Mouse (Mus musculus) ES-E14 (cell line): ENCODE results near the gene Usp32. TPM values are rescaled to one million over a fixed set of nuclear protein-coding genes. Genes with fewer than 3 reads are reported as not detected.
"Not testable (repeated sequence)": the region's sequence is repeated elsewhere in the genome, so short reads cannot be mapped to it uniquely, and the experiment has no call there.

Experiments
- DNase-seq: peaks from one replicate; pipeline ENCODE4 v3.0.0-alpha.2; 2013; ENCODE audit warnings: low read depth, low spot score
- H3K27ac ChIP-seq: 2 replicates; pipeline ENCODE4 v1.5.1; 2012; ENCODE audit warnings: low read depth, mild to moderate bottlenecking, low read length, moderate library complexity, mixed read lengths; ENCODE audit not compliant: poor library complexity, insufficient read depth, severe bottlenecking
- H3K36me3 ChIP-seq: 2 replicates; pipeline ENCODE4 v1.6.1; 2012; ENCODE audit warnings: mild to moderate bottlenecking, low read length, moderate library complexity, mixed read lengths; ENCODE audit not compliant: control insufficient read depth, poor library complexity, insufficient read depth, severe bottlenecking
- H3K4me1 ChIP-seq, 2 experiments: fragments of 150-350 bp in 1 of 2; sonication (generic) in 1 of 2; 2 replicates each; pipeline ENCODE4 v1.6.1; 2012; ENCODE audit warnings: low read length in 2 of 2, mild to moderate bottlenecking in 1 of 2, mixed read lengths in 1 of 2; ENCODE audit not compliant: control insufficient read depth in 2 of 2, insufficient read depth in 2 of 2, poor library complexity in 1 of 2
- H3K4me3 ChIP-seq, 2 experiments: fragments of 150-350 bp in 1 of 2; sonication (generic) in 1 of 2; 2 replicates each; pipeline ENCODE4 v1.5.1; 2012; ENCODE audit warnings: low read length in 2 of 2, low read depth in 1 of 2, mild to moderate bottlenecking in 1 of 2, mixed read lengths in 1 of 2; ENCODE audit not compliant: insufficient read depth in 1 of 2, poor library complexity in 1 of 2, severe bottlenecking in 1 of 2
- H3K9ac ChIP-seq: 2 replicates; pipeline ENCODE4 v1.6.1; 2012; ENCODE audit warnings: low read depth, mild to moderate bottlenecking, low read length, mixed read lengths; ENCODE audit not compliant: poor library complexity, insufficient read depth, severe bottlenecking
- H3K9me3 ChIP-seq: fragments of 150-350 bp; sonication (generic); 2 replicates; pipeline ENCODE4 v1.6.1; 2012; ENCODE audit warnings: low read depth, mild to moderate bottlenecking, low read length; ENCODE audit not compliant: control insufficient read depth, insufficient read depth
- CHD2 ChIP-seq: IDR thresholded peaks from 2 replicates; pipeline ENCODE4 v1.6.1; 2014; ENCODE audit warnings: mild to moderate bottlenecking, low read depth, low read length, inconsistent platforms
- HCFC1 ChIP-seq: IDR thresholded peaks from 2 replicates; pipeline ENCODE4 v1.6.1; 2012; ENCODE audit warnings: low read length, inconsistent platforms, borderline replicate concordance; ENCODE audit not compliant: insufficient read depth
- MAFK ChIP-seq: IDR thresholded peaks from 2 replicates; pipeline ENCODE4 v1.6.1; 2014; ENCODE audit warnings: mild to moderate bottlenecking, low read depth, low read length, inconsistent platforms; ENCODE audit not compliant: insufficient read depth
- ZC3H11A ChIP-seq: IDR thresholded peaks from 2 replicates; pipeline ENCODE4 v1.6.1; 2012; ENCODE audit warnings: low read depth, mild to moderate bottlenecking, inconsistent platforms, low read length, borderline replicate concordance
- ZNF384 ChIP-seq: IDR thresholded peaks from 2 replicates; pipeline ENCODE4 v1.6.1; 2012; ENCODE audit warnings: low read depth, low read length, inconsistent platforms
- in situ Hi-C, 2 experiments: fragments of 600-800 bp; cut with MboI; formaldehyde crosslinking; loops; one replicate each; pipeline ENCODE4 v1.15.1; 2025; ENCODE audit warnings: low sequenced_read_pairs in 2 of 2, inconsistent platforms in 1 of 2; ENCODE audit not compliant: unreplicated experiment in 2 of 2
- total RNA-seq: library from RNA; depleted of rRNA; stranded (reverse); fragments of 300-350 nt; gene quantifications from 2 replicates; pipeline ENCODE4 v1.2.3, GENCODE M21; 2012

Gene Usp32
- total RNA-seq, 1 experiment = 20.1 TPM

- in situ Hi-C loops, H3K4me3 ChIP-seq, H3K9ac ChIP-seq: not testable (repeated sequence)
Measured at GRCm38 (mm10) chr11:85163014-85163413, 23.1 kb upstream of the Usp32 start.

GRCm38 (mm10) chr11:85157301-85157700 is 17.3 kb upstream of the Usp32 start:
- H3K4me1 ChIP-seq = no peaks in the 10 kb centered on the region
- TF ChIP-seq ZC3H11A = no peak
- no peak for TF ChIP-seq ZNF384
- no peak for TF ChIP-seq CHD2
- TF ChIP-seq HCFC1 = no peak
- TF ChIP-seq MAFK = no peak
- no peak overlapping the region for H3K9ac ChIP-seq
- no peak for DNase-seq
- in situ Hi-C loops = no loop called here
- no peaks in the 10 kb centered on the region for H3K9me3 ChIP-seq
- H3K4me3 ChIP-seq = no peak overlapping the region
- no peak overlapping the region for H3K27ac ChIP-seq
- no peaks in the 10 kb centered on the region for H3K36me3 ChIP-seq

More at GRCm38 (mm10) chr11:85163014-85163413, 23.1 kb upstream of the Usp32 start:
- TF ChIP-seq ZNF384 = peak; percentile 46; the same call in 1 of the 2 replicates
- not testable (repeated sequence) for H3K27ac ChIP-seq, H3K4me1 ChIP-seq, H3K9me3 ChIP-seq, H3K36me3 ChIP-seq, DNase-seq

GRCm38 (mm10) chr11:85152256-85152930 is 12.4 kb upstream of the Usp32 start:
- Histone ChIP-seq H3K36me3 (no peaks in the 10 kb centered on the region), H3K9ac (no peak overlapping the region), H3K4me1 (no peaks in the 10 kb centered on the region), H3K9me3 (no peaks in the 10 kb centered on the region), H3K4me3 (no peak overlapping the region), H3K27ac (no peak overlapping the region)
- TF ChIP-seq HCFC1 (no peak), ZNF384 (no peak), MAFK (no peak), ZC3H11A (no peak), CHD2 (no peak)
- no peak for DNase-seq
- in situ Hi-C loops = no loop called here

GRCm38 (mm10) chr11:85138776-85139474 is 1.0 kb downstream of the Usp32 start:
- Histone ChIP-seq H3K36me3 (no peaks in the 10 kb centered on the region), H3K9me3 (no peaks in the 10 kb centered on the region), H3K9ac (peak overlapping the region; percentile 86), H3K27ac (no peak overlapping the region; the same call in 1 of the 2 replicates), H3K4me3 (peak overlapping the region; percentile 96 to 98), H3K4me1 (peaks cover 2 to 6% of the 10 kb centered on the region in 2 experiments; a peak in 3 of 4 replicates)
- TF ChIP-seq ZNF384 = 0 out of 2 replicates have a peak, but pooled peaks have one; percentile 48
- TF ChIP-seq MAFK = no peak
- DNase-seq = peak; percentile 16
- in situ Hi-C loops = no loop called here

GRCm38 (mm10) chr11:85131542-85131941 is 8.4 kb downstream of the Usp32 start:
- no peaks in the 10 kb centered on the region for H3K9me3 ChIP-seq
- no peaks in the 10 kb centered on the region for H3K4me1 ChIP-seq
- DNase-seq = no peak
- no peak overlapping the region for H3K9ac ChIP-seq
- TF ChIP-seq ZC3H11A (no peak), HCFC1 (no peak), ZNF384 (no peak), MAFK (no peak), CHD2 (no peak)
- in situ Hi-C loops = no loop called here
- no peaks in the 10 kb centered on the region for H3K36me3 ChIP-seq
- H3K4me3 ChIP-seq = no peak overlapping the region
- no peak overlapping the region for H3K27ac ChIP-seq
